Mouse (Mus musculus) mesoderm, embryonic 11.5 days (tissue): ENCODE data around the gene Cuedc2.

Experiments
- DNase-seq: peaks from one replicate; pipeline ENCODE4 v3.0.0-alpha.2; 2012; ENCODE audit warnings: low read depth, low spot score

The Cuedc2 gene

GRCm38 (mm10) chr19:46339287-46339971, 927 bp upstream of the Cuedc2 start:
- no peak for DNase-seq

GRCm38 (mm10) chr19:46338942-46339286, 412 bp upstream of the Cuedc2 start:
- DNase-seq: no peak

- DNase-seq: no peak
These were observed 677 bp downstream of the Cuedc2 start for GRCm38 (mm10) chr19:46337719-46338330.

GRCm38 (mm10) chr19:46333906-46334305, 4.6 kb downstream of the Cuedc2 start:
- DNase-seq: no peak

GRCm38 (mm10) chr19:46332721-46333339, 5.7 kb downstream of the Cuedc2 start:
- DNase-seq: no peak

- no peak for DNase-seq
These were observed 6.6 kb downstream of the Cuedc2 start for GRCm38 (mm10) chr19:46331936-46332335.

- no peak for DNase-seq
These were observed 7.2 kb downstream of the Cuedc2 start for GRCm38 (mm10) chr19:46331326-46331725.

GRCm38 (mm10) chr19:46330696-46331095, 7.8 kb downstream of the Cuedc2 start:
- DNase-seq: no peak

GRCm38 (mm10) chr19:46329951-46330350, 8.6 kb downstream of the Cuedc2 start:
- DNase-seq: peak; percentile 79

GRCm38 (mm10) chr19:46329031-46329641, 9.4 kb downstream of the Cuedc2 start:
- no peak for DNase-seq

- DNase-seq: peak; percentile 98
These were observed 10.1 kb downstream of the Cuedc2 start, which contains the start of gene Fbxl15 for GRCm38 (mm10) chr19:46328081-46329030. Fbxl15 (plus strand) TSS chr19:46328184.

- DNase-seq: no peak
These were observed 10.9 kb downstream of the Cuedc2 start for GRCm38 (mm10) chr19:46327531-46328064.

- peak; percentile 70 for DNase-seq
These were observed 11.7 kb downstream of the Cuedc2 start, which contains the start of gene Psd for GRCm38 (mm10) chr19:46326756-46327305. Psd (minus strand) TSS chr19:46327156.

- DNase-seq: no peak
These were observed 12.3 kb downstream of the Cuedc2 start for GRCm38 (mm10) chr19:46326019-46326755.

GRCm38 (mm10) chr19:46324918-46325317, 13.6 kb downstream of the Cuedc2 start:
- no peak for DNase-seq

- DNase-seq: no peak
These were observed 14.1 kb downstream of the Cuedc2 start for GRCm38 (mm10) chr19:46324366-46324765.

GRCm38 (mm10) chr19:46323716-46324115, 14.8 kb downstream of the Cuedc2 start:
- no peak for DNase-seq

- DNase-seq: no peak
These were observed 15.4 kb downstream of the Cuedc2 start for GRCm38 (mm10) chr19:46322996-46323572.

- no peak for DNase-seq
These were observed 16.1 kb downstream of the Cuedc2 start for GRCm38 (mm10) chr19:46322144-46322995.
